Mouse (Mus musculus): ENCODE measurements around the gene Slc39a11.
A peak's percentile ranks its signal among the peaks of the same experiment; 100 is the strongest.

Slc39a11 gene

GRCm38 (mm10) chr11:113502968-113503367 lies 146.9 kb downstream of the Slc39a11 start:
- no peak for DNase-seq

- DNase-seq: no peak
Observed at GRCm38 (mm10) chr11:113500631-113501305, 149.1 kb downstream of the Slc39a11 start.

- peak; percentile 57 for DNase-seq
Observed at GRCm38 (mm10) chr11:113498889-113499288, 151.0 kb downstream of the Slc39a11 start.

- DNase-seq: no peak
Observed at GRCm38 (mm10) chr11:113494021-113494546, 155.8 kb downstream of the Slc39a11 start.

GRCm38 (mm10) chr11:113490530-113491520 lies 159.1 kb downstream of the Slc39a11 start:
- DNase-seq: peak; percentile 37

- peak; percentile 22 for DNase-seq
Observed at GRCm38 (mm10) chr11:113487603-113488335, 162.1 kb downstream of the Slc39a11 start.

- no peak for DNase-seq
Observed at GRCm38 (mm10) chr11:113484037-113484436, 165.8 kb downstream of the Slc39a11 start.

- DNase-seq: no peak
Observed at GRCm38 (mm10) chr11:113477550-113477949, 172.3 kb downstream of the Slc39a11 start.

- DNase-seq: peak; percentile 29
Observed at GRCm38 (mm10) chr11:113476720-113477119, 173.2 kb downstream of the Slc39a11 start.

- no peak for DNase-seq
Observed at GRCm38 (mm10) chr11:113475491-113475890, 174.4 kb downstream of the Slc39a11 start.

- DNase-seq: no peak
Observed at GRCm38 (mm10) chr11:113473998-113474534, 175.8 kb downstream of the Slc39a11 start.

- DNase-seq: no peak
Observed at GRCm38 (mm10) chr11:113471936-113472335, 177.9 kb downstream of the Slc39a11 start.

- DNase-seq: no peak
Observed at GRCm38 (mm10) chr11:113469919-113470785, 179.7 kb downstream of the Slc39a11 start.

- DNase-seq: no peak
Observed at GRCm38 (mm10) chr11:113468016-113468415, 181.9 kb downstream of the Slc39a11 start.

- no peak for DNase-seq
Observed at GRCm38 (mm10) chr11:113467313-113467811, 182.5 kb downstream of the Slc39a11 start.

- no peak for DNase-seq
Observed at GRCm38 (mm10) chr11:113460118-113460517, 189.8 kb downstream of the Slc39a11 start.

- no peak for DNase-seq
Observed at GRCm38 (mm10) chr11:113458582-113459210, 191.2 kb downstream of the Slc39a11 start.

GRCm38 (mm10) chr11:113452861-113453568 lies 196.9 kb downstream of the Slc39a11 start:
- DNase-seq: peak; percentile 11

- DNase-seq: no peak
Observed at GRCm38 (mm10) chr11:113451301-113451700, 198.6 kb downstream of the Slc39a11 start.

GRCm38 (mm10) chr11:113450665-113451064 lies 199.2 kb downstream of the Slc39a11 start:
- no peak for DNase-seq

Data from lung, postnatal 10 days (tissue).